Mouse (Mus musculus) stomach, postnatal 0 days (tissue): ENCODE measurements around the gene Tnn. TPM values are rescaled to one million over a fixed set of nuclear protein-coding genes. Genes with fewer than 3 reads are reported as not detected.

ENCODE experiments used
- ATAC-seq: fragments of 200-750 bp; cut with Nextera tagmentation; 2 replicates; pipeline ENCODE4 v1.8.0; 2017; ENCODE audit not compliant: low FRiP score, low TSS enrichment
- DNase-seq: peaks from one replicate; pipeline ENCODE4 v3.0.0-alpha.2; 2016; ENCODE audit warnings: low spot score
- H3K27ac ChIP-seq: fragments of 300-500 bp; sonication (generic); replicated peaks from 2 replicates; pipeline ENCODE4 v1.5.1; 2014; ENCODE audit warnings: mild to moderate bottlenecking, control low read depth
- H3K27me3 ChIP-seq: fragments of 300-500 bp; sonication (generic); 2 replicates; pipeline ENCODE4 v1.6.1; 2014; ENCODE audit warnings: low read length; ENCODE audit not compliant: control insufficient read depth, insufficient read depth
- H3K36me3 ChIP-seq: fragments of 300-500 bp; sonication (generic); 2 replicates; pipeline ENCODE4 v1.6.1; 2014; ENCODE audit warnings: low read length, mixed read lengths; ENCODE audit not compliant: control insufficient read depth, insufficient read depth
- H3K4me1 ChIP-seq: fragments of 300-500 bp; sonication (generic); replicated peaks from 2 replicates; pipeline ENCODE4 v1.6.1; 2014; ENCODE audit warnings: antibody characterized with exemption; ENCODE audit not compliant: control insufficient read depth, insufficient read depth
- H3K4me2 ChIP-seq: fragments of 300-500 bp; sonication (generic); replicated peaks from 2 replicates; pipeline ENCODE4 v1.6.1; 2014; ENCODE audit warnings: low read depth, mild to moderate bottlenecking, control low read depth, moderate library complexity
- H3K4me3 ChIP-seq: fragments of 300-500 bp; sonication (generic); 2 replicates; pipeline ENCODE4 v1.5.1; 2014; ENCODE audit warnings: low read depth, low read length, control low read depth
- H3K9ac ChIP-seq: fragments of 300-500 bp; sonication (generic); 2 replicates; pipeline ENCODE4 v1.6.1; 2014; ENCODE audit warnings: mild to moderate bottlenecking, low read length, control low read depth, mixed read lengths
- H3K9me3 ChIP-seq: fragments of 300-500 bp; sonication (generic); 2 replicates; pipeline ENCODE4 v1.6.1; 2016; ENCODE audit warnings: low read length; ENCODE audit not compliant: control insufficient read depth
- CTCF ChIP-seq: IDR thresholded peaks from 2 replicates; pipeline ENCODE4 v1.5.1; 2016; ENCODE audit warnings: antibody characterized with exemption, low read depth, mild to moderate bottlenecking, moderate library complexity
- EP300 ChIP-seq: optimal IDR thresholded peaks from 2 replicates; pipeline ENCODE3; 2016; ENCODE audit warnings: antibody characterized with exemption
- WGBS: fragments of 180-500 bp; shearing (Covaris S2); extraction: QIAGEN DNeasy Blood & Tissue Kit; methylation state at CpG from one replicate; pipeline ENCODE4 v1.1.7; 2014; 5-methylcytosine and 5-hydroxymethylcytosine counted together
- polyA plus RNA-seq: library from polyadenylated mRNA; unstranded; fragments of >200 nt; fragmentation: Nextera tagmentation; extraction: Ambion mirVana; gene quantifications from 2 replicates; pipeline ENCODE4 v1.2.1, GENCODE M21; 2015

The Tnn gene
- polyA plus RNA-seq, 1 experiment from 2014 or later: 3.7 TPM

GRCm38 (mm10) chr1:160036996-160037521 is 116.3 kb downstream of the Tnn start:
- Histone ChIP-seq H3K9me3 (no peaks in the 10 kb centered on the region), H3K27me3 (no peaks in the 10 kb centered on the region), H3K9ac (no peak overlapping the region), H3K4me1 (peaks cover 4% of the 10 kb centered on the region; the same call in 1 of the 2 replicates), H3K4me2 (no peak overlapping the region), H3K4me3 (no peak overlapping the region), H3K27ac (peak overlapping the region; percentile 82), H3K36me3 (no peaks in the 10 kb centered on the region)
- no peak for TF ChIP-seq EP300
- no peak for TF ChIP-seq CTCF
- 41% methylated on average over 5 of the region's 5 CpGs for WGBS
- peak; percentile 29 for DNase-seq
- ATAC-seq: peak; percentile 79

DNA sequence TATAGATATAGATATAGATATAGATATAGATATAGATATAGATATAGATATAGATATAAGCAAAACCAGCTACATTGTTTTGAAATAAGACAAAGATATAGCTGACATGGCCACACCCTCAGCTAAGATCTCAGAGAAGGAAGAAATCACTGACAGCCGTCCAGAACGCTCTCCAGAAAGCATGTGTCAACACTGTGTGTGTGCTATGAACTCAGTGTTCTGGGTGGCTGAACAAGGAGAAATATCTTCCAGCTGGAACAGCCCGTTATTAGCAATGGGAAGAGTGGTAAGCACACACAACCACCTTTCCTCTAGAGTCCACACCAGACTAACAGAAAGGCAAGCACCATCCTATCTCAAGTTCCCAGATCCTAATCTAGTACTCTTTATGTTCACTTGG is 117.8 kb downstream of the Tnn start:
- DNase-seq (no peak), ATAC-seq (peak; percentile 46; the same call in 1 of the 2 replicates)
- Histone ChIP-seq H3K4me2 (no peak overlapping the region), H3K9ac (no peak overlapping the region), H3K27ac (no peak overlapping the region), H3K9me3 (no peaks in the 10 kb centered on the region), H3K27me3 (no peaks in the 10 kb centered on the region), H3K4me1 (peaks cover 4% of the 10 kb centered on the region; the same call in 1 of the 2 replicates), H3K4me3 (no peak overlapping the region), H3K36me3 (no peaks in the 10 kb centered on the region)
- 25% methylated on average over 3 of the region's 3 CpGs for WGBS
- no peak for TF ChIP-seq CTCF
- no peak for TF ChIP-seq EP300

Other genes starting within 250 kb of the Tnn start
- gene 4930523C07Rik, start 109.2 kb downstream of the Tnn start, polyA plus RNA-seq: 37.7 and 40.8 TPM in 2 replicates
- 248 and 259 TPM in 2 replicates for gene Mrps14, start 41.6 kb upstream of the Tnn start, polyA plus RNA-seq
- 106 and 119 TPM in 2 replicates for gene Cacybp, start 59.3 kb upstream of the Tnn start, polyA plus RNA-seq